Mouse (Mus musculus): ENCODE measurements at regions not wholly inside any gene's neighbourhood (a gene's known extent, or its start where the extent isn't known, plus 50 kb on each side); places are given as distances from the start of the nearest gene placed in this dataset.
"Not testable (repeated sequence)": the region's sequence is repeated elsewhere in the genome, so short reads cannot be mapped to it uniquely, and the experiment has no call there.

DNA sequence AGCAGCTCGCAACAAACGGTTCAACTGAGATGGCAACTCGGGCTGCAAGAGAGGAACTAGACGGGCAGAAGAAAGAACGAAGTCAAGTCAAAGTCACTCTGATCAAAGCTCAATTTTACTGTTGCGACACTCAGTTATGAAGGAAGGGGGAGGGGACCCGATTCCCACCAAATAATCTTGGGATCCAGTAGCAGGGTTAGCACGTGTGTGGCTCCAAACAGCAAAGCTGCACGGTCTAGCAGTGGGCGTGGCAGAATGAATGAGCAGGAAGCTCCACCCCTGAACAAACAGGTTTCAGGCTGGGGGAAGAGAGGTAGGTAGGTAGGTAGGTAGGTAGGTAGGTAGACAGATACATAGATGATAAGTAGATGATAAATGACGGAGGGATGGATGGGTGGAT lies 136.9 kb upstream of the Hes1 start:
- DNase-seq: not testable (repeated sequence)

DNA sequence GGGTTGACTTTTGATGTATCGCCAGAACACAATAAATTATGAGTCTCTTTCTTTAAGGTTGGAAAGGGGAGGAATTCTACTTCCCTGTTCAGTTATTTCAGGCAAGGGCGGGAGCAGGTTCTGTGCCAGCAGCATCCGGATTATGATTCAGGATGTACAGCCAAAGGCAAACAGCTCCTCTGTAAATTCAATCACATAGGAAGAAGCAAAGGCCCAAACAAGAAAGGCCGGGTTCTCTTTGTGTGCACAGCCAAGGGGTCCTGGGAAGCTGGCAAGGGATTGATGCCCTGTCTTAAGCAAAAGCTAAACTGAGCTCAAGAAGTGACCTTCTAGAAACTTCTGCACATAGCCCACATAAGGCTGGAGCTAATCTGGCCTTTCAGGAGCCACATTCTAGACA lies 135.9 kb upstream of the Hes1 start:
- no peak for DNase-seq

GRCm38 (mm10) chr16:29931746-29932351 lies 132.3 kb upstream of the Hes1 start:
- DNase-seq: no peak

DNA sequence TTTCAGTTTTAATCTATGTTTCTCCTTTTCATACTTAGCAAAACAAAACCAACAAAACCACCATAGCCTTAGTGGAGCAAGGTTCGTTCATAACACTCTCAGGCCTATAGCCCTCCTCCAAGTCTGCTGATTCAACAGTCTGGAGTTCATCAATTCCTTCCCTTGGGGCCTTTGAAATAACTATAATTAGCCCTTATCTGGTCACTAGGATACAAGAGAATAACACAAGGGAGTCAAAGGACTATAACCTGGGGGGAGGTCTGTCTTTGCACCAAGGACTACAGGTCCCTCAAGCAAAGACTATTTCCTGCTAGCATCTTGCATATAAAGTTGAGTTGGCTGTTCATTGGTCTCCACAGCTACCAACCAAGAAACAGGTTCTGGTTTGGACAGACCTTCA lies 129.5 kb upstream of the Hes1 start:
- DNase-seq: no peak

DNA sequence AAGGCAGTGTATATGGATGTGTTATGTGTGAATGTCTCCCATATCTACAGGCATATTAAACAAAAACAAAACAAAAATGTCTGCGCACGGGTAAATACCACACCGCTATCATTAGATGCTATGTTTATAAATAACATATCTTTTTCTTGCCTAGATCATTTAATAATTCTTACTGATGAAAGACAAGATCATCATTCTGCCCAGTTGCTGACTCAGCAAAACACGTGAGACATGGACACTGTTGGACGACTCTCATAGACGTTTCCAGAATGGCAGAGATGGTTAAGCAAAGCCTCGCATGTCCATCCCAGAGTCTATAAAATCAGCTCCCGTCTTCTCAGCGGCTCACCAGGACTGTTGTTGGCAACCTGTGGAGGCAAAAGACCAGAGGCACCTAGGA lies 125.5 kb upstream of the Hes1 start:
- DNase-seq: no peak

DNA sequence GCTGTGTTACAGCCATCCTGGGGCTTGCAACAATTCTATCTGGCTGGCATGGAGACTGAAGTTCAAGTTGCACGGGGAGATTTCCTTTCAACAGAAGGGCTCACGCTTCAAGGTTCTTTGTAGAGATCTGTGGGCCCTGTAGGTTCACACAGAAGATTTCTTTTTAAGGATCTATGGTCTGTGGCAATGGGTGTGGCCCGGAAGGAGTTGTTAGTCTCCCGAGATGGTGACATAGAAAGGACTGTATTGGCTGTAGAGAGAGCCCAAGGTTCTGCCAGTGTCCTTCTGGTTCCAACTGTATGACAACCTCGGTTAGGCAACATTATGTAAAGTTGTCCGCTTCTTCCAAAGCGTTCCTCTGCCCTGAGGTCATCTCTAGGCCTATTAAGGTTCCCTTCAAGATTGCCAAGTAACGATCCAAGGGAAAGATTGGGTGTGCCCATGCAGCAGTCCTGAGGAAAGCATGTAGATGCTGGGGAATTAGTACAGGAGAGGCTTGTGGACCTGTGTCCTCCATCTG lies 124.8 kb upstream of the Hes1 start:
- no peak for DNase-seq

DNA sequence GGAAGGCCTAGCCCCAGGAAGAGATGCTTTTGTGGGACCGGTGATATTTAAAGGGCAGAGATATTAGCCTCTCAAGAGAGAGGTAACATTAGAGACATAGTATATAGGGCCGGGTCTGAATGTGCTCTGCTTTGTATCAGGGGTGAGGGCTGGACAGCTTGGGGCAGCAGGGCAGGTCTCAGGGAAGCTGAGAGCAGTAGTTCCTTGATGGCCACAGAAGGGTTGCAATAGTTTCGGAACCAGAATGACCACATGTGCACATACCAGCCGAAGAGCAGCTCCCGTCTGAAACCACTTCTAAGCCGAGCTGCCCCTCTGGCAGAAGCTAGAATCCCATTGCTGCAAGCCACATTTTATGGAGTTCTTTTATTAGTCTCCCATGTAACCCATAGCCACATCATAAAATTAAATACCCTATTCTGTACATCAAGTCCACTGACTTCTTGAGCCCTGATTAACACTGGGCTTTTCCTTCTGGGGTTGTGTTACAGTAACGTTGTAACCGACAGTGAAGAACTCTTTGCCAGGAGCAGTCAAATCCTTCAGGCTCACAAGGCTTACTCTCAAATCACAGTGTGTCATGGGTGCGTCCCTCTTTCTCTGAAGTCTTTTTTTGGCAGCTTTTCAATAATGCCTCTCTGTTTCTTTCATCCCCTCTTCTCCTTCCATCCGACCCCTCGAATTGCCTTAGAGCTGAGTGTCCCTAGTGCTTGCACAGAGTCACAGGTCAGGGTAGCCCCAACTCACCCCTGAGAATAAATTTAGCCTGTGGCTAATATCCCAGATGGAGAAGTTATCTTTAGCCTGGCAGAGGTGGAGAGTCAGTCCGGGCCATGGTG lies 124.1 kb upstream of the Hes1 start:
- no peak for DNase-seq

- no peak for DNase-seq
Measured at GRCm38 (mm10) chr16:29942111-29942510, 122.1 kb upstream of the Hes1 start.

DNA sequence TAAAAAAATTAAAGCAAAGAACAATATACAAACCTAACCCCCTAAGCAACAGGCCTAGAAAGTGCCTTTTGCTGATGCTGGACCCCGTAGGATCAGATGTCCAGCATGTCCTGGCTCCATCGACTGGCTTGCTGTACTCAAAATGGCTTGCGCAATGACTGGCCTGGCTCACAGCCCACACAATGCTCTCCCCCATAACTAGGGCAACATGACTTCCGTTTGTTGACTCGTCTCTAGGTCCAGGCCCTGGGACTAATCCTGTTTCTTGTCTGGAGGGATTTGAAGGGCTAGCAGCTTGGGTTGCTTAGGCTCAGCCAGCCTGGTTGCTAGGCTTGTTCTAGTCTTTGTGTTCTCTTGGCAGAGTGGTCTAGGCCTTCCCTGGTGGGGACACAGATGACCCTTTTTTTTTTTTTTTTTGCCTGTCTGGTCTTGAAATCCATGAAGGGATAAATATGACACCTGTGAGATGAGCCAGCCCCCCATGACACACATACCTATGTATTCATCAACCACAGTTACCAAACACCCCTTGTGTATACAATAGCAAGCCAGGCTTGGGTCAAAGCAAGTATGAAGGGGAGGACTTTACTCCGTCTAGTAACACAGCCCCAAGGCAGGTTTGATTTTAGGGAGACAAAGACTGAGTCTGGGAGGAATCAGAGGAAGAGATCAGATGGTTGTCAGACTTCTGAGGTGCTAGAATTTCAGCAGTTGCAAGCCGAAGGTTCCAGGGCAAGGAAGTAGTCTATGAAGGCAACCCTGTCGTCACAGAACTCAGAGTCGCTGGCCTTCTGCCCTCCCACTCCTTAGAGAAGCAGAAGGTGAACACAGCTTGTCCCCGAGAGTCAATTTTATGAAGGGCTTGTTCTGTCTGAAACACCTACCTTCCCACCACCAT lies 120.0 kb upstream of the Hes1 start:
- peak; percentile 55 for DNase-seq

DNA sequence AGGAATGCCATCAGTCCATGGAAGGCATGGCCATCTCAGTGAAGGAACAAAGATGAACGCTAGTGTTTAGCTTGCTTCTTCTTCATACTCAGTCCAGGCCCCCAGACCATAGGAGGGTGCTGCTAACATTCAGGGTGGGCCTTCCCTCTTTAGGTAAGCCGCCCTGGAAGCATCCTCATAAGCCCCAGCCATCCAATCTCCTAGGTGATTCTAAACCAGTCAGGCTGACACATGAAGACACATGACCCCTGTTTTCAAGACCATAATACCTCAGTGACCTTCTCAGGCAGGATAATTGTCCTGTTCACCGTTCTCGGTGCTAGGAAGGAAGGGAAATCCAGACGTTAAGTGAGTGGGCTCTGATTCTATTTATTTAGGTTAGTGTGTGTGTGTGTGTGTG lies 119.2 kb upstream of the Hes1 start:
- DNase-seq: no peak

- peak; percentile 44 for DNase-seq
Measured at GRCm38 (mm10) chr16:29945376-29945890, 118.8 kb upstream of the Hes1 start.

GRCm38 (mm10) chr16:29945891-29946598 lies 118.1 kb upstream of the Hes1 start:
- DNase-seq: peak; percentile 88

DNA sequence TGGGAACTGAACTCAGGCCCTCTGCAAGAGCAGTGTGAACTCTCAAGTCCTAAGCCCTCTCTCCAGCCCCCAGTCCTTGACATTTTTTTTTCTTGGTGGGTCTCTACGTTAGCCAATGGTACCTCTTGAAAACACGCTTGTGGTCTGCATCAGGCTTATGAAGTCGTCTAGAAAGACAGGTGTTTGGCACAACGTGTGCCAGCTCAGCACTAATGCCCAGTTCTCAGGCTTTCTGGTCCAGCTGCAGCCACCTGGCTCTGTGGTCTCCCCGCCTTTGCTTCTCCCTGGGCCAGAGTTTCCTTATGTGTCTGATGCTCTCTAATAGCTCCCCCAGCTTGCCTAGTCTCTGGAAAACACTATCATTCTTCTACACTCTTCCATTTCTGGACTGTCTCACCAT lies 117.2 kb upstream of the Hes1 start:
- no peak for DNase-seq

GRCm38 (mm10) chr16:29947670-29948069 lies 116.5 kb upstream of the Hes1 start:
- DNase-seq: no peak

DNA sequence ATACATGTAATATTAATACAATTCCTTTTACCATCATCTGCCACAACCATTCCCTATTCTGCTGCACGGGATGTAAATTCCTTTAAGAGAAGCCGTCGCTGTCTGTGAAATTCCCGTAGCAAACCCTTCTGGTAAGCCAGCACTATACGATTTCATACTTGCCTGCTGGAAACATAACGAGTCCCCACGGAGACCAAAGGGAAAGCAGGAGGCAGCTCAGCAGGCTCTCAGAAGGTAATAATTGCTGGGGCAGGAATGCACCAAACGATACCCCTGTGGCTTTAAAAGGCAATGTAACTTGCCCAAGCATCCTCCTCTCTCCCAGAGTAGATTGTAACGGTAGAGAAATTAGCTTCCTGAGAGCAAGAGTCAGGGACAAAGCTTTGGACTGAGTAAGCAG lies 114.0 kb upstream of the Hes1 start:
- DNase-seq: no peak

GRCm38 (mm10) chr16:29950791-29951190 lies 113.4 kb upstream of the Hes1 start:
- DNase-seq: no peak

- DNase-seq: no peak
Measured at GRCm38 (mm10) chr16:29954700-29955099, 109.5 kb upstream of the Hes1 start.

DNA sequence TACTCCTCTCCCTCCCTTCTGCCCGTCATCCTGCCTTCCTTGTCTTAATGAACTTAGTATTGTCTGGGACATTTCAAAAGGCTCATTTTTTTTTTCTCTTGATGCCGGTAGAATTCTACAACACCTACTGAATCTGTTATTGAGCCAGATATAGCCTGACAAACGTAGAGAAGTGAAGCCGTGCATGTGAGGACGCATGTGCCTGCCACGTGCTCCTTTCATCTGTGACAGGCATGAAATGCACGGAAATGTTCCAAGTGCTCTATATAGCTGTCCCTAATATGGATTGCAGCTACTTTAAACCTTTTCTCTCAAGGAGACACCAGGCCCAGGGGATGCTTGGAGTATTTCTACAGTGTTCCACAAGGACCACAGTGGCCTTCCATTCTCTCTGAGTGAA lies 107.3 kb upstream of the Hes1 start:
- no peak for DNase-seq

- DNase-seq: no peak
Measured at GRCm38 (mm10) chr16:29959939-29960637, 104.1 kb upstream of the Hes1 start.

- DNase-seq: no peak
Measured at GRCm38 (mm10) chr16:29963284-29963683, 100.9 kb upstream of the Hes1 start.

DNA sequence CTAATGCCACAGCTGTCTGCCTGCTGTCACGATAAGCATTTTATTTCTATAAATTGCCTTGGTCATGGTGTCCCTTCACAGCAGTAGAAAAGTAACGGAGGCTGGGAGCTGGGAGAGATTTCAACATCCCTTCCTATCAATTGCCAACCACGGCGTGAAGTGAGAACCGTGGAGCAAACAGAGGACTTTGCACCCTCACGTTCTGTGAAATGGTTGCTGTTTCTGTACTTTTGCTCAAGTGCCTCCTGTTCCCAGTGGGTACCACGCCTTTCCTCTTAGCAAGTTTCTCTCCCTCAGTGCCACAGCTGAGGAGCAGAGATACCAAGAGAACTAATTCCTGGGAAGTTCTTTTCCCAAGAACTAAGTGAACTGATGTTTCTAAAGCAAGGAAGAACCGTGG lies 99.6 kb upstream of the Hes1 start:
- DNase-seq: no peak

DNA sequence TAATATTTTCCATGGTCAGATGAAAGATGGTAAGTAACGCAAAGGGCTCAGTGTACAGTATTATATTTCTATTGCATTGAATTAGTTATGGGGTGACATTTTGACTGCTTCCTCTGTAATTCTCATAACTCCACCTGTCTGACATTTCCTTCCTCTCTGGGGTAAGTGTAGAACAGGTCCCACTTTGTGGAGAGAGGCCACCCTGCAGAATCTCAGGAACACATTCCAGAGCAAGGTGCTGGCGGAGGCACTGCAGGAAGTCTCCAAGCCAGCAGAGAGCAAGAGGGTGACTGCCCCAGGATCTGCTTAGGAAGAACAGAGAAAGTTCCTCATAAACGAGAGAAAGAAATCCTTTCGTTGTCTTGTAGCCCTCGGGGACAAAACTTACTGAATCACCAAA lies 95.4 kb upstream of the Hes1 start:
- no peak for DNase-seq

Measured in kidney, adult 18-20 months (tissue).